Mouse (Mus musculus) hindbrain, embryonic 15.5 days (tissue): ENCODE results near the gene Hspe1. TPM values are rescaled to one million over a fixed set of nuclear protein-coding genes. Genes with fewer than 3 reads are reported as not detected.
"Not testable (repeated sequence)": the region's sequence is repeated elsewhere in the genome, so short reads cannot be mapped to it uniquely, and the experiment has no call there.

Experiments used
- ATAC-seq: fragments of 200-750 bp; cut with Nextera tagmentation; 2 replicates; pipeline ENCODE4 v1.8.0; 2017; ENCODE audit warnings: low read depth, moderate number of reproducible peaks, moderate TSS enrichment; ENCODE audit not compliant: low FRiP score
- H3K27ac ChIP-seq: fragments of 300-500 bp; sonication (generic); replicated peaks from 2 replicates; pipeline ENCODE4 v1.5.1; 2015; ENCODE audit warnings: mild to moderate bottlenecking, inconsistent platforms
- H3K27me3 ChIP-seq: fragments of 300-500 bp; sonication (generic); 2 replicates; pipeline ENCODE4 v1.6.1; 2015; ENCODE audit warnings: control low read depth, inconsistent platforms
- H3K36me3 ChIP-seq: fragments of 300-500 bp; sonication (generic); 2 replicates; pipeline ENCODE4 v1.6.1; 2015; ENCODE audit warnings: control low read depth, inconsistent platforms
- H3K4me1 ChIP-seq: fragments of 300-500 bp; sonication (generic); replicated peaks from 2 replicates; pipeline ENCODE4 v1.6.1; 2015; ENCODE audit warnings: control low read depth, inconsistent platforms
- H3K4me2 ChIP-seq: fragments of 300-500 bp; sonication (generic); 2 replicates; pipeline ENCODE4 v1.6.1; 2015; ENCODE audit warnings: moderate library complexity, mild to moderate bottlenecking, inconsistent platforms
- H3K4me3 ChIP-seq: fragments of 300-500 bp; sonication (generic); 2 replicates; pipeline ENCODE4 v1.5.1; 2015; ENCODE audit warnings: mild to moderate bottlenecking, inconsistent platforms
- H3K9ac ChIP-seq: fragments of 300-500 bp; sonication (generic); 2 replicates; pipeline ENCODE4 v1.6.1; 2015; ENCODE audit warnings: inconsistent platforms
- H3K9me3 ChIP-seq: fragments of 300-500 bp; sonication (generic); 2 replicates; pipeline ENCODE4 v1.6.1; 2016; ENCODE audit warnings: control low read depth, inconsistent platforms
- WGBS: fragments of 180-500 bp; shearing (Covaris S2); methylation state at CpG from one replicate; pipeline ENCODE4 v1.1.7; 2015; 5-methylcytosine and 5-hydroxymethylcytosine counted together
- polyA plus RNA-seq: library from polyadenylated mRNA; unstranded; fragments of >200 nt; fragmentation: Nextera tagmentation; extraction: Ambion mirVana; gene quantifications from 2 replicates; pipeline ENCODE4 v1.2.1, GENCODE M21; 2015

Gene Hspe1
- polyA plus RNA-seq, 1 experiment from 2014 or later, result 240 TPM

DNA sequence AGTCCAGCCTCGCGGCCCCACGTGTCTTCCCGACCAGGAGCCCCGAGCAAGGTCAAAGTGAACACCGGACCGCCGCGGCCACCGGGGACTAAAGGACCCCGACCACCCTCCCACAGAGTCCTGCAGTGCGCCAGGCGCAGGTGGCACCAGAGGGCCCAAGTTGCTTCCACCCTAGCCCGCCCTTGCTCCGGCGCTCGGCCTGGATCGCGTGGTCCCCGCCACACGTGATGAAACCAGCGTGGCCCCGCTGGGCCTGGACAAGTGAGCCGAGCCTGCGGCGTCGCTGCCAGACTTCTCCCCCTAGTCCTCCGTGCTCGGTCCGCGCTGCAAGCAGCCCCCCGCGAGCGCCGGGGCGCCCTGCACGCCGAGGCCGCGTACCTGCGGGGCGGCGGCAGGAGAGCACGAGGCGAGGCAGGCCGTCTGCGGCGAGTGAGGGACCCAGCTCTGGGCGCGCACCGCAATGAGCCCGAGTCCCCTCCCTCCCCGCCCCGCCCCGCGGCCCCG is 479 bp upstream of the Hspe1 start:
- peaks cover 43% of the 10 kb centered on the region for H3K4me1 ChIP-seq

DNA sequence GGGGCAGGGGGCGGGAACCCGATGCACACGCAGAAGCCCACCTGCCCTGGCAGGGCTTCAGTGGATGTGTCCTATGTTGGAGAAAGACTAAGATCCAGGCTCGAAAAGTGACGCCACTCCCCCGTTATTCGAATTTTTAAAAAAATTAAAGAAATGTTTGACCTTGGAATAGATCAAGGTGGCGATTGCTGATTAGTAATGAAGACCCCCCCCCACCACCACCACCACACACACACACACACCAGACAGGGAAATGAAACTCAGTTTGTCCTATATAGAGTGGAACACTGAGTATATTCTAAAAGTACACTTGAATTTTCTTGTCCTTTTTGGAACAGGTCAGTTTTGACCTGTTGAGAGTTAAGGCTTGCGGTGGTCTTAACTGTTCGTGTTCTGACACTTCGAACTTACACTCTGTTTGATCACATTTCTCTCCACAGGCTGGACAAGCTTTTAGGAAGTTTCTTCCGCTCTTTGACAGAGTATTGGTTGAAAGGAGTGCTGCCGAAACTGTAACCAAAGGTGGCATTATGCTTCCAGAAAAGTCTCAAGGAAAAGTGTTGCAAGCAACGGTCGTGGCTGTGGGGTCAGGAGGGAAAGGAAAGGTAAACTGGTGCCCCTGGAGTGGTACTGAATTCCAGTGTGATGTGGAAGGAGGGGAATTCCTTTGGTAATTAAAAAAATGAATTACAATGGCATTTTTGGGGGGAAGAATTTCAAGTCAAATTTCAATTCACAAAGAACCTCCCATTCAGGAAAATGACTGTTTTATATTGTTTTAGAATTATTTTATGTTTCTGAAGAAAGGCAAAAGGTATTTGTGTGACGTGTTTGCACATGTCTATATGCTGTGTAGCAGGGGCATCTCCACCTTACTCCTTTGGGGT is 922 bp downstream of the Hspe1 start:
- peaks cover 44% of the 10 kb centered on the region for H3K36me3 ChIP-seq
- H3K27ac ChIP-seq, result peak overlapping the region; percentile 98
- H3K9me3 ChIP-seq, result no peaks in the 10 kb centered on the region
- peaks cover 43% of the 10 kb centered on the region for H3K4me1 ChIP-seq
- WGBS, result 10% methylated on average over 16 of the region's 16 CpGs
- H3K9ac ChIP-seq, result peak overlapping the region; percentile 99
- no peaks in the 10 kb centered on the region for H3K27me3 ChIP-seq
- ATAC-seq, result no peak
- H3K4me3 ChIP-seq, result peak overlapping the region; percentile 100
- peak overlapping the region; percentile 71 for H3K4me2 ChIP-seq

More for the DNA sequence above, 479 bp upstream of the Hspe1 start:
- peak overlapping the region; percentile 71 for H3K4me2 ChIP-seq
- no peaks in the 10 kb centered on the region for H3K27me3 ChIP-seq
- H3K27ac ChIP-seq, result peak overlapping the region; percentile 98
- peak; percentile 71 for ATAC-seq
- H3K9ac ChIP-seq, result peak overlapping the region; percentile 99
- H3K9me3 ChIP-seq, result no peaks in the 10 kb centered on the region
- peak overlapping the region; percentile 100 for H3K4me3 ChIP-seq
- WGBS, result under 1% methylated on average over 51 of the region's 57 CpGs
- peaks cover 54% of the 10 kb centered on the region for H3K36me3 ChIP-seq

DNA sequence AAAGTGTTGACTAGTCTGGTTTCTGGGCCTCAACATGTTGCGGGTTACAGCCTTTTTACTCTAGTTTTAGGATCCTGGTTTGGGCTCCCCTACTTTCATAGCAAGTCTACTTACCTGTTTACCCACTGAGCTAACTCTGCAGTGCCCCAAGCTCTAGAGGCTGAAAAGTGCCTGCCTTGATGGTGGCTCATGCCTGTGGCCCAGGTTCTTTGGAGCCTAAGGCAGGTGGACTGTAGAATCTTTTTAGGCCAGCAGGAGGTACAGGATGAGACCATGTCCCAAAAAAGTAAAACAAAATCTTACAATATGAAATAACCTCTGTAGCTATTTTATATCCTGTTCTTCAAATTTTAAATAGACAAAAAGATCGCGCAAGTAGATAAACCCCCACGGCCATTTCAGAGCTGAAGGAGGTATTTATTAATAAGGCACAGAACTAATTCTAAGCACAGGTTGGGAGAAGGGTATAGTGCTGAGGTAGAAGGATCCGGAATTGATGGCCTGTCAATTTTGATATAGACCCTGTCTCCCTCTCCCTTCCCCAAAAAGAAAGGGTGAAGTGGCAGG is 1.6 kb downstream of the Hspe1 start:
- H3K36me3 ChIP-seq, result peaks cover 38% of the 10 kb centered on the region
- H3K27me3 ChIP-seq, result no peaks in the 10 kb centered on the region
- no peak for ATAC-seq
- no peak overlapping the region for H3K27ac ChIP-seq
- H3K4me2 ChIP-seq, result peak overlapping the region; percentile 71
- peaks cover 39% of the 10 kb centered on the region for H3K4me1 ChIP-seq
- 93% methylated on average over 5 of the region's 5 CpGs for WGBS
- no peak overlapping the region for H3K9ac ChIP-seq
- H3K4me3 ChIP-seq, result peak overlapping the region; percentile 100
- H3K9me3 ChIP-seq, result no peaks in the 10 kb centered on the region

DNA sequence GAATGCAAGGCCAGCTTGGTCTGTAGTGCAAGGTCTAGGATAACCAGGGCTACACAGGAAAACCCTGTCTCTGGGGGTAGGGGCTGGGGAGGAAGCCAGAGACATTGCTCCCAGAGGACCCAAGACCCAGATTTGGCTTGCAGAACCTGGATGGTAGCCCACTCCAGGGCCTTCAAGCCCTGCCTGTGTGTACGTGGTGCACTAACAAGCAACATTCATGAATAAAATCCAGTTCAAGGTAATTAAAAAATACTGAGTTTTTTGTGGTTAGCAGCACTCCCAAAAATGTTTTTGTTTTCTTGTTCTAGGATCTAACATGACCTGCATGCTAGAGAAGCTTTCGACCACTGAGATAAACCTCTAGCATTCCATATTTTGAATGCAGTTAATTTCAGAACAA is 4.1 kb downstream of the Hspe1 start:
- Histone ChIP-seq H3K27me3 (no peaks in the 10 kb centered on the region), H3K36me3 (peaks cover 25% of the 10 kb centered on the region), H3K9me3 (no peaks in the 10 kb centered on the region), H3K27ac (no peak overlapping the region), H3K4me3 (no peak overlapping the region), H3K9ac (no peak overlapping the region), H3K4me2 (no peak overlapping the region), H3K4me1 (peaks cover 17% of the 10 kb centered on the region)
- ATAC-seq, result no peak
- 85% methylated on average over 2 of the region's 2 CpGs for WGBS

DNA sequence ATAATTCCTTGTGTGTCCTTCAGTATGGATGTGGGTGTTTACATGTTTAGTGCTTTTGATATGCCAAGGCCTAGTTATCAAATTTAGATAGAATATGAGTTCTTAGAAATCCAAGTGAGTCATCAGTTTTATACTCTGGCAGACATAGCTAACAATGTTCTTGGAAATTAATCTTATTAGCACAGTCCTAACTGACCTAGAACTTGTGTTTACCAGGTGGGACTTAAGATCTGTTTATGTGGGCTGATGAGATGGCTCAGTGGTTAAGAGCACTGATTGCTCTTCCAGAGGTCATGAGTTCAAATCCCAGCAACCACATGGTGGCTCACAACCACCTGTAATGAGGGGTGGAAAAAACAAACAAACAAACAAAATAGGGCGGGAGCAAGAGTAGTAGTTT is 4.5 kb downstream of the Hspe1 start:
- peaks cover 25% of the 10 kb centered on the region for H3K36me3 ChIP-seq
- 91% methylated on average over 1 of the region's 1 CpGs for WGBS
- no peak overlapping the region for H3K27ac ChIP-seq
- H3K9me3 ChIP-seq, result no peaks in the 10 kb centered on the region
- H3K4me3 ChIP-seq, result no peak overlapping the region
- H3K9ac ChIP-seq, result no peak overlapping the region
- no peak overlapping the region for H3K4me2 ChIP-seq
- ATAC-seq, result no peak
- H3K4me1 ChIP-seq, result peaks cover 17% of the 10 kb centered on the region
- H3K27me3 ChIP-seq, result no peaks in the 10 kb centered on the region

DNA sequence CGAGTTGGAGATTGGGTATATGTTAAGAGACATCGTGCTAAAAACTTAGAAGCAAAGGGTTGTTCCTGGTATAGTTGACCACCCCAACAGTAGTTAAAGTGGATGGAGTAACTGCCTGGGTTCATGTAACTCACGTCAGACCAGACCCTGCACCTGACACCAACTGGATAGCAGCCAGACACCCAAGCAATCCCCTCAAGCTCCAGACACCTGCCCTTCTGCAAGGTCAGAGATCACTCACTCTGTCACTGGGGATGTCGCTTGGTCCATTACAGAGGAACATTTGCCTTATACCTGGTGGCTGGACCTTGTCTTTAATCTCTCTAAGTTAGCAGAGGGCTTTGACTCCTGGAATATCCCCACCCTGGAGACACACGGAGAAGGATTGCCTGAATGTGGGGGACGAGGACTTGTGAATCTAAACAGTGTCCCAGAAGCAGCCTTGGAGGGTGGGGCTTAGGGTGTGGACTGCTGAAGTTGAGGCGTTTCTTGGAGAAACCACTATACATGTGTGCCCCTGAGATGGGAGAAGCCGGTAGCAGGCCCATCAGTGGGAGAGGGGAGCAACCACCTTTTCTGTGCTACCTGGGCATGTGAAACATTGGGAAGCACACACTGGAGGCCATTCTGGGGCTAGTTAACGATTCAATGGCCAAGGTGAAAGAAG is 19.1 kb downstream of the Hspe1 start:
- H3K4me3 ChIP-seq, result no peak overlapping the region
- no peak for ATAC-seq
- H3K36me3 ChIP-seq, result no peaks in the 10 kb centered on the region
- H3K9me3 ChIP-seq, result no peaks in the 10 kb centered on the region
- 88% methylated on average over 9 of the region's 9 CpGs for WGBS
- H3K4me2 ChIP-seq, result no peak overlapping the region
- H3K4me1 ChIP-seq, result no peaks in the 10 kb centered on the region
- no peak overlapping the region for H3K27ac ChIP-seq
- H3K27me3 ChIP-seq, result no peaks in the 10 kb centered on the region
- no peak overlapping the region for H3K9ac ChIP-seq

DNA sequence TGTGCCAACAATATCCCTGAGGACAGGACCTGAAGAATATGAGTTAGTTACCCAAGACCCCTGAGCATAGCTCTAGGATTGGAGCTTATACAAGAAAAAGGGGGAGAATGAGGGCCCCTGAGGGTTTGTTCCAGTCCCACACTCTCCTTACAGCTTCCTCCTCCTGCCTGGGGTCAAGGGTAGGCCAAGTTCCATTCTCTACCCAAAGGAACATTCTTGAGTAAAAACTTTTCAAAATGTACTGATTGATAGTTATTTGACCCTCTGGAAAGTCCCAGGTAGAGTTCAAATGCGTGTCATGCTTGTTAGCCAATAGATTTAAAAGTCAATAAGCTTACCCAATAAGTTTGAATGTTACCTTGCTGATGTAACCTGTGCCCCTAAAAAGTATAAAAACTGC is 19.7 kb downstream of the Hspe1 start:
- ATAC-seq, result no peak
- H3K36me3 ChIP-seq, result no peaks in the 10 kb centered on the region
- no peak overlapping the region for H3K9ac ChIP-seq
- no peak overlapping the region for H3K27ac ChIP-seq
- 93% methylated on average over 1 of the region's 1 CpGs for WGBS
- no peak overlapping the region for H3K4me3 ChIP-seq
- H3K4me2 ChIP-seq, result no peak overlapping the region
- H3K9me3 ChIP-seq, result no peaks in the 10 kb centered on the region
- H3K27me3 ChIP-seq, result no peaks in the 10 kb centered on the region
- H3K4me1 ChIP-seq, result no peaks in the 10 kb centered on the region

DNA sequence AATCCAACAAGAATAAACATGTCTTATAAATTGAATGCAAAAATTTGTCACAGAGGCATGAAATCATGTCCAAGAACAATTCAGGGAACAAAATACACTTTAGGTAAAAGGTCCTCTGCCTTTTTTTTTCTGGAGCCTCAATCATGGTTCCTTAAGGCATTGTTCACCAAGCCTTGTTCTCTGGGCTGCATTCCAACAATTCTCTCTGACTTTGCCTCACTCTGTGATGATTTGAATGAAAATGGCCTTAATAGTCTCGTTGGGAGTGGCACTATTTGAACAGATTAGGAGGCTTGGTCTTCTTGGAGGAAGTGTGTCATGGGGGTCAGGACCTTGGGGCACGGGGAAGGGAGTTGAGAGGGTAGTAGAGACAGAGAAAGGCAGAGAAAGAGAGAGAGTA is 20.5 kb downstream of the Hspe1 start:
- Histone ChIP-seq H3K4me3 (no peak overlapping the region), H3K27ac (no peak overlapping the region), H3K9me3 (no peaks in the 10 kb centered on the region), H3K4me2 (no peak overlapping the region), H3K4me1 (no peaks in the 10 kb centered on the region), H3K27me3 (no peaks in the 10 kb centered on the region), H3K9ac (no peak overlapping the region), H3K36me3 (no peaks in the 10 kb centered on the region)
- ATAC-seq, result no peak
- 29% methylated on average over 2 of the region's 2 CpGs for WGBS

DNA sequence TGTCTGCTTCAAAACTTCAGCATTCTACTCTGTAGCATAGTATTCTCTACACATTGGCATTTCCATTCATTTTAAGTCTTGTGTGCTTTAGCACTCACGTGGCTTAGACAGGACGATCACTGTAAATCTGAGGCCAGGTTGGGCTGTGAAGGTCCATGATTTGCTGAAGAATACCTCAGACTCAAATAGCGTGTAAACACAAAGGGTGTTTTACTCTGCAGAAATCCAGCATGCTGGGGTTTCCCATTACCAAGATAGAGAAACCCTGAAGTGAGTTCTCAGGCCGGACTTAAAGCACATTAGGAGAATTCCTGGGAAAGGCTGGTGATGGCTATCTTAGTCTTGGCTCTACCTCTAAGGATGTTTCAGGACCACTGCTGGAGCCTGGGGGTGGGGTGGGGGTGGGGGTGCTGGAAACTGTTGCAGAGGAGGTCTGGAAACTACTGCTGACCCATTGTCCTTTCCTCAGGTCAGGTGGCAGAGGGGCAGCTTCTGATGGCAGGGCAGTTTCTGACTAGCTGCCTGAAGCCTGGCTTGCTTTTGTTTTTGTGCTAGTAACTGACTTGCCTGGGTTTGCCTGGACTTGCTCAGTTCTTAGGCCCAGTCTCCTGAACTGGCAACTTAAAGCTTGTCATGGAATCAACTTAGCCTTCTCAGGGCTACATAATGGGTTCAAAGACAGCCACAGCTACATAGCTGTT is 21.3 kb downstream of the Hspe1 start:
- Histone ChIP-seq H3K9me3 (no peaks in the 10 kb centered on the region), H3K4me3 (no peak overlapping the region), H3K9ac (no peak overlapping the region), H3K36me3 (no peaks in the 10 kb centered on the region), H3K4me1 (no peaks in the 10 kb centered on the region), H3K27me3 (no peaks in the 10 kb centered on the region), H3K27ac (no peak overlapping the region), H3K4me2 (no peak overlapping the region)
- ATAC-seq, result no peak
- WGBS, result 91% methylated on average over 4 of the region's 4 CpGs

DNA sequence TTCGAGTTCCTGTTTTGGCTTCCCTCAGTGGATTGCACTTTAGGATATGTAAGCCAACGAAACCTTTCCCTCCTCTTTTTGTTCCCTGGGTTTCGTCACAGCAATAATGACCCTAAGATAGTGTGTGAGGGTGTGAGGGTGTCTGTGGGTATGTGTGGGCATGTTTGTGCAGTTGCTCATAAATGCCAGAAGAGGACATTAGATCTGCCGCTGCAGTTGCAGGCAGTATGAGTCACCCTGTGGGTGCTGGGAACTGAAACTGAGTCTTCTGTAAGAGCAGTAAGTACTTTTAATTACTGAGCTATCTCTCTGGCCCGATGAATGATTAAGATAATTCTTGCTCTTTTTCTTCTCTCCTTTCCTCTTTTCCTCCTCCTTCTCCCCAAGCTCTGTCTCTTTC is 35.1 kb downstream of the Hspe1 start:
- WGBS, result 95% methylated on average over 5 of the region's 5 CpGs
- no peak for ATAC-seq
- Histone ChIP-seq H3K9ac (no peak overlapping the region), H3K4me1 (no peaks in the 10 kb centered on the region), H3K36me3 (no peaks in the 10 kb centered on the region), H3K9me3 (no peaks in the 10 kb centered on the region), H3K4me3 (no peak overlapping the region), H3K4me2 (no peak overlapping the region), H3K27me3 (no peaks in the 10 kb centered on the region), H3K27ac (no peak overlapping the region)

DNA sequence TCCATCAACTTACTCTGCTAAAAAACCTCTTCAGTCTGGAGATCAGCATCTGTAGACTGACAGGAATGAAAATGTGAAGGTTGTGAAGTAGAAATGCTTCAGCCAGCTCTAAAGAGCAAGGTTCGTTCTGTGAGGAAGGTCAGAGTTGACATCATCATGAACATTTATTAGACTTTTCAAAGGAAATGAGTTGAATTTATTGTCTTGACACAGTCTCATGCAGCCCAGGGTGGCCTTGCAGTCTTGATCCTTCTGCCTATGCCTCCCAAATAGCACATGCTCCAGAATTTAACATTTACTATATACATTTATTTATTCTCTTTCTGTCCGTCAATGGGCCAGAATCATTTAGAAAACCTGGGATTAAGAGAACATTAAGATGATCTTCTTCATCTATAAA is 35.6 kb downstream of the Hspe1 start:
- WGBS, result 93% methylated on average over 2 of the region's 2 CpGs
- Histone ChIP-seq H3K27me3 (no peaks in the 10 kb centered on the region), H3K36me3 (no peaks in the 10 kb centered on the region), H3K4me1 (no peaks in the 10 kb centered on the region), H3K9ac (no peak overlapping the region), H3K4me2 (no peak overlapping the region), H3K27ac (no peak overlapping the region), H3K4me3 (no peak overlapping the region), H3K9me3 (no peaks in the 10 kb centered on the region)
- no peak for ATAC-seq

DNA sequence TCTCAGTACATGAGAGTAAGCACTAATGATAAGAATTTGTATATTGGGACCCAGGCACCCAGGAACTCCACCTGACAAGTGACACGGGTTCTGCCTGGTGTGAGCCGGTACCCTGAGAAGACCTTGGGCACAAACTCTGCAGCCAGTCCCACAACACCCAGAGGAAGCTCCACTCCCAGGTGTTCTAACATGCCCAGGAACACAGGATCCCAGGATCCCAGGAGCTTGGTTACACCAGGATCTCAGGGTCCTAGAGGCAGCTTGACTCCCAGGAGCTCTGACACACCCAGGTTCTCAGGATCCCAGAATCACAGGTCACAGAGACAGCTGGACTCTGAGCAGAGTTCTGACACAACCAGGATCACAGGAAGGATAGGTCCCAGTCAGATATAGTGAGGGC is 36.2 kb downstream of the Hspe1 start:
- H3K9me3 ChIP-seq, H3K27me3 ChIP-seq, H3K4me3 ChIP-seq, H3K36me3 ChIP-seq, H3K27ac ChIP-seq, H3K9ac ChIP-seq, H3K4me1 ChIP-seq, H3K4me2 ChIP-seq, ATAC-seq: not testable (repeated sequence)
- WGBS, result 93% methylated on average over 2 of the region's 2 CpGs
